Mouse (Mus musculus) C2C12 (cell line): ENCODE results near the gene Chst8.

Experiments
- CEBPB ChIP-seq: IDR thresholded peaks from one replicate; pipeline ENCODE4 v1.6.1; 2011; ENCODE audit warnings: low read depth, mild to moderate bottlenecking, control low read depth, moderate library complexity
- CTCF ChIP-seq: IDR thresholded peaks from one replicate; pipeline ENCODE4 v1.5.1; 2011; ENCODE audit not compliant: control insufficient read depth, insufficient read depth, insufficient read length
- MAX ChIP-seq: IDR thresholded peaks from one replicate; pipeline ENCODE4 v1.6.1; 2011; ENCODE audit warnings: mild to moderate bottlenecking, control low read depth
- MYOG ChIP-seq: IDR thresholded peaks from one replicate; pipeline ENCODE4 v1.6.1; 2011; ENCODE audit not compliant: control insufficient read depth, insufficient read length; ENCODE audit errors: extremely low read depth
- USF1 ChIP-seq: IDR thresholded peaks from one replicate; pipeline ENCODE4 v1.6.1; 2011; ENCODE audit warnings: low read depth, mild to moderate bottlenecking, control low read depth, moderate library complexity

DNA sequence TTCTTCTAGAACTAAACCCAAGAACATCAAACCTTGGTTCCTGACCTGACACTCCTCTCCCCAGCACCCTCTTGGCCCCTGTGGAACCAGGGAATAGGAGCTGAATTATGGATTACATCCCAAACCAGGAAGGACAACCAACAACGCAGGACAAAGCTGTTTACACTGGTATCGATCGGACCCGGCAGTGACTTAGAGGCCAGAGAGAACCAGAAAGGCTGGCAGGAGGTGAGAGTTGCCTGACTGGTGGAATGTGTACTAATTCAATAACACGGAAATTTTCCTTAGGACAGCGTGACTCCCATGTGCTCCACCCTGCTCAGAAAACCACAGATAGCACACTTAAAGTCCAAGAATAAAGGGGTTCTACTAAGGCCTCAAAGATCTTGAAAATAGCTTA lies 35.4 kb upstream of the Chst8 start:
- TF ChIP-seq USF1 (no peak), MAX (no peak), CTCF (no peak), MYOG (no peak), CEBPB (no peak)
